Mouse (Mus musculus) thymus, adult 2 months (tissue): Measurements from ENCODE around the gene Traf7.

ENCODE experiments used
- CTCF ChIP-seq: fragments of 200-500 bp; IDR thresholded peaks from 2 replicates; pipeline ENCODE4 v1.5.1; 2012; ENCODE audit warnings: mild to moderate bottlenecking, control low read depth, low read length, moderate library complexity, borderline replicate concordance; ENCODE audit not compliant: control insufficient read depth, poor library complexity, insufficient read depth; ENCODE audit errors: extremely low read depth
- POLR2A ChIP-seq: fragments of 200-500 bp; IDR thresholded peaks from 2 replicates; pipeline ENCODE4 v1.6.1; 2012; ENCODE audit warnings: mild to moderate bottlenecking, low read length, control low read depth, moderate library complexity; ENCODE audit not compliant: control insufficient read depth, poor library complexity, insufficient read depth; ENCODE audit errors: extremely low read depth

- no peak for TF ChIP-seq POLR2A
- no peak for TF ChIP-seq CTCF
These were observed 46.5 kb downstream of the Traf7 start for GRCm38 (mm10) chr17:24481027-24481815.
